Mouse (Mus musculus) forebrain, embryonic 11.5 days (tissue): ENCODE measurements around the gene Aym1. TPM values are rescaled to one million over a fixed set of nuclear protein-coding genes. Genes with fewer than 3 reads are reported as not detected.
A peak's percentile ranks its signal among the peaks of the same experiment; 100 is the strongest.
"Not testable (repeated sequence)": the region's sequence is repeated elsewhere in the genome, so short reads cannot be mapped to it uniquely, and the experiment has no call there.

Experiments
- ATAC-seq: fragments of 200-750 bp; cut with Nextera tagmentation; replicated peaks from 2 replicates; pipeline ENCODE4 v1.8.0; 2017; ENCODE audit warnings: moderate TSS enrichment; ENCODE audit not compliant: low FRiP score
- DNase-seq: peaks from one replicate; pipeline ENCODE4 v3.0.0-alpha.2; 2017; ENCODE audit warnings: low spot score
- H3K27ac ChIP-seq: fragments of 300-500 bp; sonication (generic); 2 replicates; pipeline ENCODE4 v1.5.1; 2014; ENCODE audit warnings: low read depth, low read length
- H3K27me3 ChIP-seq: fragments of 300-500 bp; sonication (generic); 2 replicates; pipeline ENCODE4 v1.6.1; 2014; ENCODE audit warnings: mild to moderate bottlenecking, low read length, mixed read lengths; ENCODE audit not compliant: control insufficient read depth, insufficient read depth
- H3K36me3 ChIP-seq: fragments of 300-500 bp; sonication (generic); 2 replicates; pipeline ENCODE4 v1.6.1; 2014; ENCODE audit warnings: mild to moderate bottlenecking, low read length, moderate library complexity, mixed read lengths; ENCODE audit not compliant: control insufficient read depth, insufficient read depth
- H3K4me1 ChIP-seq: fragments of 300-500 bp; sonication (generic); replicated peaks from 2 replicates; pipeline ENCODE4 v1.6.1; 2014; ENCODE audit warnings: low read length, mixed read lengths; ENCODE audit not compliant: control insufficient read depth, insufficient read depth
- H3K4me2 ChIP-seq: fragments of 300-500 bp; sonication (generic); 2 replicates; pipeline ENCODE4 v1.6.1; 2014; ENCODE audit warnings: low read depth, mild to moderate bottlenecking, low read length, moderate library complexity, mixed read lengths; ENCODE audit not compliant: severe bottlenecking
- H3K4me3 ChIP-seq: fragments of 300-500 bp; sonication (generic); 2 replicates; pipeline ENCODE4 v1.5.1; 2014; ENCODE audit warnings: low read depth, low read length
- H3K9ac ChIP-seq: fragments of 300-500 bp; sonication (generic); 2 replicates; pipeline ENCODE4 v1.6.1; 2014; ENCODE audit warnings: low read length
- H3K9me3 ChIP-seq: fragments of 300-500 bp; sonication (generic); 2 replicates; pipeline ENCODE4 v1.6.1; 2016; ENCODE audit warnings: low read length, mixed read lengths; ENCODE audit not compliant: control insufficient read depth
- WGBS: fragments of 180-500 bp; shearing (Covaris S2); extraction: QIAGEN DNeasy Blood & Tissue Kit; methylation state at CpG from one replicate; pipeline ENCODE4 v1.1.7; 2014; 5-methylcytosine and 5-hydroxymethylcytosine counted together
- polyA plus RNA-seq: library from polyadenylated mRNA; unstranded; fragments of >200 nt; fragmentation: Nextera tagmentation; extraction: Ambion mirVana; gene quantifications from 2 replicates; pipeline ENCODE4 v1.2.1, GENCODE M21; 2014

Gene Aym1
- polyA plus RNA-seq, 1 experiment from 2014 or later, result not detected

GRCm38 (mm10) chr5:113361283-113361682 lies 4.2 kb downstream of the Aym1 start:
- Histone ChIP-seq H3K4me3 (no peak overlapping the region), H3K4me2 (no peak overlapping the region), H3K36me3 (no peaks in the 10 kb centered on the region), H3K4me1 (no peaks in the 10 kb centered on the region; the same call in 1 of the 2 replicates), H3K27me3 (peaks cover 1% of the 10 kb centered on the region; the same call in 1 of the 2 replicates), H3K9ac (no peak overlapping the region), H3K9me3 (no peaks in the 10 kb centered on the region), H3K27ac (no peak overlapping the region)
- WGBS, result 84% methylated on average over 7 of the region's 7 CpGs
- ATAC-seq (no peak), DNase-seq (no peak)

- Histone ChIP-seq H3K4me1 (no peaks in the 10 kb centered on the region; the same call in 1 of the 2 replicates), H3K9me3 (no peaks in the 10 kb centered on the region), H3K27me3 (peaks cover 2% of the 10 kb centered on the region; the same call in 1 of the 2 replicates), H3K9ac (no peak overlapping the region), H3K4me2 (no peak overlapping the region), H3K4me3 (no peak overlapping the region), H3K27ac (no peak overlapping the region), H3K36me3 (no peaks in the 10 kb centered on the region)
- 79% methylated on average over 9 of the region's 9 CpGs for WGBS
- DNase-seq, result no peak
- no peak for ATAC-seq
Measured at GRCm38 (mm10) chr5:113362258-113362996, 5.3 kb downstream of the Aym1 start.

- peaks cover 2% of the 10 kb centered on the region; the same call in 1 of the 2 replicates for H3K27me3 ChIP-seq
- no peak overlapping the region for H3K4me2 ChIP-seq
- no peaks in the 10 kb centered on the region; the same call in 1 of the 2 replicates for H3K4me1 ChIP-seq
- H3K9ac ChIP-seq, result no peak overlapping the region
- ATAC-seq (no peak), DNase-seq (no peak)
- WGBS, result 92% methylated on average over 8 of the region's 8 CpGs
- no peak overlapping the region for H3K27ac ChIP-seq
- no peak overlapping the region for H3K4me3 ChIP-seq
- H3K36me3 ChIP-seq, result no peaks in the 10 kb centered on the region
- H3K9me3 ChIP-seq, result no peaks in the 10 kb centered on the region
Measured at GRCm38 (mm10) chr5:113363177-113363576, 6.1 kb downstream of the Aym1 start.

GRCm38 (mm10) chr5:113365921-113366320 lies 8.8 kb downstream of the Aym1 start:
- H3K9me3 ChIP-seq, result no peaks in the 10 kb centered on the region
- ATAC-seq, result no peak
- peak; percentile 87 for DNase-seq
- no peaks in the 10 kb centered on the region for H3K36me3 ChIP-seq
- H3K27me3 ChIP-seq, result peaks cover 2% of the 10 kb centered on the region; the same call in 1 of the 2 replicates
- H3K4me1 ChIP-seq, result no peaks in the 10 kb centered on the region; the same call in 1 of the 2 replicates
- H3K4me2 ChIP-seq, result peak overlapping the region; percentile 5; the same call in 1 of the 2 replicates
- H3K27ac ChIP-seq, result no peak overlapping the region
- no peak overlapping the region for H3K9ac ChIP-seq
- WGBS, result 4% methylated on average over 20 of the region's 20 CpGs
- no peak overlapping the region for H3K4me3 ChIP-seq

GRCm38 (mm10) chr5:113367726-113368125 lies 10.6 kb downstream of the Aym1 start:
- H3K4me2 ChIP-seq, H3K9ac ChIP-seq, DNase-seq, H3K4me3 ChIP-seq, H3K27ac ChIP-seq, H3K4me1 ChIP-seq, H3K36me3 ChIP-seq, ATAC-seq, H3K27me3 ChIP-seq, H3K9me3 ChIP-seq: not testable (repeated sequence)

GRCm38 (mm10) chr5:113369262-113369868 lies 12.3 kb downstream of the Aym1 start:
- H3K4me3 ChIP-seq, result no peak overlapping the region
- peaks cover 6% of the 10 kb centered on the region for H3K4me1 ChIP-seq
- ATAC-seq, result no peak
- no peak overlapping the region for H3K4me2 ChIP-seq
- H3K36me3 ChIP-seq, result no peaks in the 10 kb centered on the region
- peaks cover 2% of the 10 kb centered on the region; the same call in 1 of the 2 replicates for H3K27me3 ChIP-seq
- H3K9ac ChIP-seq, result no peak overlapping the region
- H3K27ac ChIP-seq, result no peak overlapping the region
- DNase-seq, result no peak
- WGBS, result 82% methylated on average over 17 of the region's 17 CpGs
- H3K9me3 ChIP-seq, result no peaks in the 10 kb centered on the region

- Histone ChIP-seq H3K27me3 (no peaks in the 10 kb centered on the region), H3K4me3 (no peak overlapping the region), H3K4me2 (peak overlapping the region; percentile 56; the same call in 1 of the 2 replicates), H3K9ac (peak overlapping the region; percentile 50), H3K4me1 (peaks cover 6% of the 10 kb centered on the region; the same call in 1 of the 2 replicates), H3K27ac (no peak overlapping the region), H3K9me3 (no peaks in the 10 kb centered on the region), H3K36me3 (no peaks in the 10 kb centered on the region)
- ATAC-seq (no peak), DNase-seq (no peak)
- 67% methylated on average over 4 of the region's 4 CpGs for WGBS
Measured at GRCm38 (mm10) chr5:113372449-113372848, 15.4 kb downstream of the Aym1 start.

- H3K27ac ChIP-seq, result no peak overlapping the region
- H3K9ac ChIP-seq, result peak overlapping the region; percentile 50
- no peaks in the 10 kb centered on the region for H3K9me3 ChIP-seq
- no peaks in the 10 kb centered on the region for H3K27me3 ChIP-seq
- 1% methylated on average over 33 of the region's 33 CpGs for WGBS
- peak; percentile 44; the same call in 1 of the 2 replicates for ATAC-seq
- no peaks in the 10 kb centered on the region for H3K36me3 ChIP-seq
- peak; percentile 92 for DNase-seq
- peak overlapping the region; percentile 56 for H3K4me2 ChIP-seq
- peaks cover 6% of the 10 kb centered on the region; the same call in 1 of the 2 replicates for H3K4me1 ChIP-seq
- H3K4me3 ChIP-seq, result peak overlapping the region; percentile 30
Measured at GRCm38 (mm10) chr5:113372995-113373950, 16.2 kb downstream of the Aym1 start.
